Mouse (Mus musculus) spleen, adult 2 months (tissue): ENCODE results near the gene Ric1.

Experiments
- CTCF ChIP-seq: fragments of 200-500 bp; IDR thresholded peaks from 2 replicates; pipeline ENCODE4 v1.5.1; 2011; ENCODE audit warnings: mild to moderate bottlenecking, inconsistent platforms; ENCODE audit not compliant: insufficient read depth, insufficient read length, insufficient replicate concordance; ENCODE audit errors: extremely low read depth
- POLR2A ChIP-seq: fragments of 200-500 bp; IDR thresholded peaks from 2 replicates; pipeline ENCODE4 v1.6.1; 2011; ENCODE audit warnings: low read depth, low read length, inconsistent platforms

DNA sequence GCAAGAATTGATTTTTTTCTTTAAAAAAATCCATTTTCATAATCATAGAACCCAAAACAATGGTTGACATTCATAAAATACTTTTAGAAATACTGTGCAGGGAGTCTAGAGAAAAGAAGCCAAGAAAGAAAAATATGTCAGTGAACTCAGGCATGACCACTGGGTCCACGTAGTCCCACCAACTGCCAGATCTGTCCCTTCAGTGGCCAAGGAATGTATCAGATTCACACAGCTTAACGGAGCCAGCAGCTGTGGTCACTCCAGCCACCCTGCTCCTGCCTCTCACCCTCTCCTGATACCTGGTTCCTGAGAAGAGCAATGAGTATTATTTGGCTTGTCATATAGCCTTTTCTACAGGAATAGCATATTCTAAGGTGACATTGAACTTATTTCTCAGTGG, 38.7 kb upstream of the Ric1 start:
- no peak for TF ChIP-seq POLR2A
- no peak for TF ChIP-seq CTCF
